ENCODE assay signal across 10 mouse cellular contexts in genomic region chr5:92498661-92499060, GRCm38 (mm10). TPM values are rescaled to one million over a fixed set of nuclear protein-coding genes. Genes with fewer than 3 reads are reported as not detected.
DNase-seq lines count a peak whose midpoint lies in the region; ATAC-seq and TF ChIP-seq lines count a peak whose summit lies in the region.
"Had no signal": no experiment of that assay in that cellular context is flagged by ENCODE, and none has a peak within 500 bp of the region (broad histone marks: within the 10 kb centered on the region; RNA-seq: fewer than 3 reads in every experiment).

No protein-coding gene starts in this region.

- in situ Hi-C loops in ES-E14 (cut with MboI; ENCODE audit: low sequenced_read_pairs in 2 of 2, unreplicated experiment in 2 of 2): no loop called here

- no peaks in the 10 kb centered on the region for H3K9me3 ChIP-seq in ES-E14 (ENCODE audit: control insufficient read depth, insufficient read depth, low read depth, low read length)
- no peaks in the 10 kb centered on the region for H3K9me3 ChIP-seq in forebrain, embryonic 12.5 days
- H3K9me3 ChIP-seq in hindbrain, embryonic 13.5 days: no peaks in the 10 kb centered on the region
- no peaks in the 10 kb centered on the region for H3K9me3 ChIP-seq in limb, embryonic 15.5 days
- H3K9me3 ChIP-seq: embryonic facial prominence, embryonic 12.5 days; liver, embryonic 15.5 days had no signal

- H3K4me3 ChIP-seq in ES-E14 (ENCODE audit: insufficient read depth in 1 of 2, low read depth in 1 of 2, low read length in 2 of 2, poor library complexity in 1 of 2, severe bottlenecking in 1 of 2): no peak overlapping the region
- no peak overlapping the region for H3K4me3 ChIP-seq in forebrain, embryonic 12.5 days (replicated peaks)
- H3K4me3 ChIP-seq in hindbrain, embryonic 13.5 days: no peak overlapping the region
- no peak overlapping the region for H3K4me3 ChIP-seq in limb, embryonic 15.5 days
- H3K4me3 ChIP-seq: embryonic facial prominence, embryonic 12.5 days; liver, embryonic 15.5 days had no signal

- WGBS in forebrain, embryonic 12.5 days: 54% methylated on average over 5 of the region's 5 CpGs
- WGBS in hindbrain, embryonic 13.5 days: 27% methylated on average over 5 of the region's 5 CpGs
- WGBS in limb, embryonic 15.5 days: 20% methylated on average over 5 of the region's 5 CpGs

- 0 out of 2 replicates have a peak, but pooled peaks cover 1% of the 10 kb centered on the region for H3K36me3 ChIP-seq in ES-E14 (ENCODE audit: control insufficient read depth, insufficient read depth, low read length, poor library complexity, severe bottlenecking)
- H3K36me3 ChIP-seq in forebrain, embryonic 12.5 days (replicated peaks): no peaks in the 10 kb centered on the region
- H3K36me3 ChIP-seq in hindbrain, embryonic 13.5 days: no peaks in the 10 kb centered on the region
- H3K36me3 ChIP-seq in limb, embryonic 15.5 days: no peaks in the 10 kb centered on the region
- H3K36me3 ChIP-seq: embryonic facial prominence, embryonic 12.5 days; liver, embryonic 15.5 days had no signal

- peak overlapping the region; percentile 30; the same call in 1 of the 2 replicates for H3K27ac ChIP-seq in ES-E14 (ENCODE audit: insufficient read depth, low read depth, low read length, poor library complexity, severe bottlenecking)
- peak overlapping the region; percentile 56 for H3K27ac ChIP-seq in forebrain, embryonic 12.5 days
- H3K27ac ChIP-seq in hindbrain, embryonic 13.5 days: peak overlapping the region; percentile 66
- H3K27ac ChIP-seq in limb, embryonic 15.5 days: no peak overlapping the region
- H3K27ac ChIP-seq: embryonic facial prominence, embryonic 12.5 days; liver, embryonic 15.5 days had no signal

- no peak overlapping the region for H3K4me2 ChIP-seq in forebrain, embryonic 12.5 days
- H3K4me2 ChIP-seq in hindbrain, embryonic 13.5 days: no peak overlapping the region
- H3K4me2 ChIP-seq in limb, embryonic 15.5 days: no peak overlapping the region
- H3K4me2 ChIP-seq: embryonic facial prominence, embryonic 12.5 days; liver, embryonic 15.5 days had no signal

- peaks cover 21 to 26% of the 10 kb centered on the region in 2 experiments for H3K4me1 ChIP-seq in ES-E14 (ENCODE audit: control insufficient read depth in 2 of 2, insufficient read depth in 2 of 2, low read length in 2 of 2, poor library complexity in 1 of 2)
- H3K4me1 ChIP-seq in forebrain, embryonic 12.5 days: peaks cover 34% of the 10 kb centered on the region
- peaks cover 60% of the 10 kb centered on the region for H3K4me1 ChIP-seq in hindbrain, embryonic 13.5 days (replicated peaks)
- peaks cover 25% of the 10 kb centered on the region for H3K4me1 ChIP-seq in limb, embryonic 15.5 days

- 0 out of 2 replicates have a peak, but pooled peaks have one; percentile 15 for ATAC-seq in forebrain, embryonic 12.5 days (ENCODE audit: low FRiP score)
- peak; percentile 52 for ATAC-seq in hindbrain, embryonic 13.5 days (ENCODE audit: low FRiP score)
- ATAC-seq in limb, embryonic 15.5 days (ENCODE audit: insufficient number of reproducible peaks, low FRiP score, low TSS enrichment, low read depth): 0 out of 2 replicates have a peak, but pooled peaks have one; percentile 27

- peak; percentile 61 for DNase-seq in cerebellum, adult 11-12 months
- DNase-seq in cerebellum, adult 11 months: no peak
- no peak for DNase-seq in ES-E14 (ENCODE audit: low read depth, low spot score)
- peak; percentile 66 for DNase-seq in skeletal muscle tissue, adult 2 months (ENCODE audit: low read depth, low spot score)
- DNase-seq in right cerebral cortex, postnatal 25 days: no peak

- H3K27me3 ChIP-seq in forebrain, embryonic 12.5 days: no peaks in the 10 kb centered on the region
- H3K27me3 ChIP-seq in hindbrain, embryonic 13.5 days: no peaks in the 10 kb centered on the region
- H3K27me3 ChIP-seq in limb, embryonic 15.5 days: no peaks in the 10 kb centered on the region
- H3K27me3 ChIP-seq: embryonic facial prominence, embryonic 12.5 days; liver, embryonic 15.5 days had no signal

- no peak overlapping the region for H3K9ac ChIP-seq in ES-E14 (ENCODE audit: insufficient read depth, low read depth, low read length, poor library complexity, severe bottlenecking)
- H3K9ac ChIP-seq in forebrain, embryonic 12.5 days: no peak overlapping the region
- no peak overlapping the region for H3K9ac ChIP-seq in hindbrain, embryonic 13.5 days
- no peak overlapping the region for H3K9ac ChIP-seq in limb, embryonic 15.5 days
- H3K9ac ChIP-seq: embryonic facial prominence, embryonic 12.5 days; liver, embryonic 15.5 days had no signal

TF ChIP-seq in ES-E14, 5 proteins besides CTCF, POLR2A, EP300 and RAD21:
- TF ChIP-seq ZNF384 (IDR thresholded peaks at IDR 0.05; ENCODE audit: low read depth, low read length) (no peak), ZC3H11A (IDR thresholded peaks at IDR 0.05; ENCODE audit: borderline replicate concordance, low read depth, low read length) (no peak), CHD2 (IDR thresholded peaks at IDR 0.05; ENCODE audit: low read depth, low read length) (no peak), MAFK (IDR thresholded peaks at IDR 0.05; ENCODE audit: insufficient read depth, low read depth, low read length) (no peak), HCFC1 (IDR thresholded peaks at IDR 0.05; ENCODE audit: borderline replicate concordance, insufficient read depth, low read length) (no peak)

RNA-seq across cellular contexts. Expression of gene Scarb2, which starts 8.0 kb away (rescaled TPM):
- 39.0 and 89.0 TPM in 2 replicates for total RNA-seq in ES-E14 (2012; rRNA removed)
- polyA plus RNA-seq in forebrain, embryonic 12.5 days (2016; fragmentation: Nextera tagmentation; extraction: Ambion mirVana): 16.6 and 17.9 TPM in 2 replicates
- polyA plus RNA-seq in hindbrain, embryonic 13.5 days (2015; fragmentation: Nextera tagmentation; extraction: Ambion mirVana): 20.5 and 20.7 TPM in 2 replicates
- 13.6 and 14.3 TPM in 2 replicates for polyA plus RNA-seq in limb, embryonic 15.5 days (2015; fragmentation: Nextera tagmentation; extraction: Ambion mirVana)

RNA-seq across cellular contexts. Expression of gene Fam47e, which starts 56.2 kb away (rescaled TPM):
- not detected in 2 replicates for total RNA-seq in ES-E14 (2012; rRNA removed)
- polyA plus RNA-seq in forebrain, embryonic 12.5 days (2016; fragmentation: Nextera tagmentation; extraction: Ambion mirVana): not detected in 2 replicates
- polyA plus RNA-seq in hindbrain, embryonic 13.5 days (2015; fragmentation: Nextera tagmentation; extraction: Ambion mirVana): 0.28 and 1.1 TPM in 2 replicates
- not detected in 2 replicates for polyA plus RNA-seq in limb, embryonic 15.5 days (2015; fragmentation: Nextera tagmentation; extraction: Ambion mirVana)
- polyA plus RNA-seq: embryonic facial prominence, embryonic 12.5 days had no signal

Comparison
In these comparisons a context has a peak if more than half of its experiments do, and no peak if none do; other contexts are left out.
1. DNase-seq: peak in cerebellum, adult 11-12 months (single experiment) and skeletal muscle tissue, adult 2 months (single experiment); none in cerebellum, adult 11 months (single experiment), ES-E14 (single experiment) and right cerebral cortex, postnatal 25 days (single experiment).
2. Peak in every context shown above with its lines, with median percentiles within 50 percentile points of each other: ATAC-seq.